Mouse (Mus musculus) A20 (cell line): ENCODE measurements around the gene Slfn14.
"Not testable (repeated sequence)": the region's sequence is repeated elsewhere in the genome, so short reads cannot be mapped to it uniquely, and the experiment has no call there.

Experiments
- DNase-seq: peaks from one replicate; pipeline ENCODE4 v3.0.0-alpha.2; 2011; ENCODE audit warnings: low read depth, low spot score

The Slfn14 gene

GRCm38 (mm10) chr11:83286566-83286965, at the start of gene Slfn14:
Slfn14 (minus strand) TSS chr11:83286726.
- DNase-seq, result no peak

GRCm38 (mm10) chr11:83335826-83336225, 49.3 kb upstream of the Slfn14 start:
- no peak for DNase-seq

- DNase-seq, result peak; percentile 74
These were observed 40.9 kb upstream of the Slfn14 start for GRCm38 (mm10) chr11:83327427-83327826.

DNA sequence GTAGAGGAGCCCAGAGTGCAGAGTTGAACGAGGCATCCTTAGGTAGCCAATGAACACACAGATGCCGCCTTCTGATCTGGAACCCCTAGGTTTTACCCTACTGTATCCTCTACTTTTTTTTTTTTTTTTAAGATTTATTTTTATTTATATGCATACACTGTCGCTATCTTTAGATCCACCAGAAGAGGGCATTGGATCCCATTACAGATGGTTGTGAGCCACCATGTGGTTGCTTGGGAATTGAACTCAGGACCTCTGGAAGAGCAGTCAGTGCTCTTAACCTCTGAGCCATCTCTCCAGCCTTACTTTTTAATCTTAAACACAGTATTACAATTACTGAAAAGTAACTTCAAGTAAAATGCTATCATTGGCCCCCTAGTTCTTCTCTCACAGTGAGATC, 40.2 kb upstream of the Slfn14 start:
- not testable (repeated sequence) for DNase-seq

GRCm38 (mm10) chr11:83319048-83319447, 32.5 kb upstream of the Slfn14 start:
- DNase-seq, result no peak

GRCm38 (mm10) chr11:83312471-83312870, 25.9 kb upstream of the Slfn14 start:
- DNase-seq, result no peak

DNA sequence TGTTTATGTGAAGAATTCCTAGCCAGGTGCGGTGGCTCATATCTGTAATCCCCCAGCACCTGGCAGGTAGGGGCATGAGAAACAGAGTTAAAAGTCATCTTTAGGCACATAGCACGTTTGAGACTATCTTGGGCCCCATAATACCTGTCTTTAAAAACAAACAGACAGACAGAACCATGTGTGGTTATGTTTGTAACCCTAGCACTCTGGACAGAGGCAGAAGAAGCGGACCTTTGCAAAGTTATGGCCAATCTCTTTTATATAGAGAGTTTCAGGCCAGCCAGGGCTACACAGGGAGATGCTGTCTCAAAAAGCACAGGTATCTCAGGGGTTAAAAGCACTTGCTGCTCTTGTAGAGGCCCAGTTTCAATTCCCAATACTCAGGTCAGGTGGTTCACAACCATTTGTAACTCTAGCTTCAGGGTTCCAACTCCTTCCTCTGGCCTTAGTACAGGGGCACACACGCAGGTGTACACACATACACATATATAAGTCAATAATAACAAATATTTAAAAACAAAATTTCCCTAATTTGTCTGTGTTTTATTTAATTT, 20.3 kb upstream of the Slfn14 start:
- DNase-seq, result peak; percentile 57

- no peak for DNase-seq
These were observed 18.0 kb upstream of the Slfn14 start for GRCm38 (mm10) chr11:83304485-83304884.

GRCm38 (mm10) chr11:83303751-83304150, 17.2 kb upstream of the Slfn14 start:
- DNase-seq, result peak; percentile 40

GRCm38 (mm10) chr11:83302526-83303251, 16.2 kb upstream of the Slfn14 start, which contains the start of gene Pex12:
Pex12 (minus strand) TSS chr11:83302586.
- peak; percentile 97 for DNase-seq

DNA sequence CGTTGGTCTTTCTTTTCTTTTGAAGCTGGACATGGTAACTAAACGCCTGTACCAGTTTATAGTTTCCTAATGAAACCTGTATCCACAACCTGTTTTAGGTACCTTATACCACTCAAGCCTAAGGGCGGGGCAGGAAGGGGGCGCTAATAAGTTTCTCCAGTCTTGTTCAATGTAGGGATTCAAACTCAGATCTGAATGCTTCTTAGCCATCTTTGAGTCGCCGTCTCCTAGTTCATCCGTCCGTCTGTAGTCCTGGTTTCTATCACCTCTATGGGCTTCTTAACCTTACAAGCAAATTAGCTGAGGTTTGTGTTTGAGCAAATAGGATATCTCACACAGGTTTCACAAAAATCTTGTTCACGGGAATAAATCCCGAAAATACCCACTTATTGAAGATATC, 15.6 kb upstream of the Slfn14 start:
- DNase-seq, result no peak

DNA sequence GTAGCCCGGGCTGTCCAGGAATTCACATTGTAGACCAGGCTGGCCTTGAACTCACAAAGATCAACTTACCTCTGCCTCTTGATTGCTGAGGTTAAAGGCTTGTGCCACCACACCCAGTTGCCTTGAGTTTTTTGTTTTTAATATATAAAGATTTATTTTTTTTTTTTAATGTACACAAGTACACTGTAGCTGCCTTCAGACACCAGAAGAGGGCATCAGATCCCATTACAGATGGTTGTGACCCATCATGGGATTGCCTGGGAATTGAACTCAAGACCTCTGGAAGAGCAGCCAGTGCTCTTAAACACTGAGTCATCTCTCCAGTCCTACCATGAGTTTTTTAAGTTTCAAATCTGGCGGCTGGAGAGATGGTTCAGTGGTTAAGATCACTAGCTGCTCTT, 14.9 kb upstream of the Slfn14 start:
- no peak for DNase-seq

DNA sequence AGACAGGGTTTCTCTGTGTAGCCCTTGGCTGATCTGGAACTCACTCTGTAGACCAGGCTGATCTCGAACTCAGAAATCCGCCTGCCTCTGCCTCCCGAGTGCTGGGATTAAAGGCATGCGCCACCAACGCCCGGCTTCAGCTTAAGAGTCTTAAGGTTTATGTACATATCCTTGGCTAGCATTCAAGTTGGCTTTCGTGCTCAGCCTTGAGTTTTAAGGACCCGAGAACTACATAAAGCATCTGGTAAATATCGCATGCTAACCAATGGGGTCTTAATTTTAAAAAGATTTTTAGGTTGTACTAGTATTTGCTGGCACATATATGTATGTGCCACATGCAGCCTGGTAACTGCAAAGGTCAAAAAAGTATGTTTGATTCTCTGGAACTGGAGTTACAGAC, 13.2 kb upstream of the Slfn14 start:
- DNase-seq, result no peak

- peak; percentile 98 for DNase-seq
These were observed 12.0 kb upstream of the Slfn14 start, which contains the start of gene Ap2b1 for GRCm38 (mm10) chr11:83298225-83299195. Ap2b1 (plus strand) TSS chr11:83299024.

DNA sequence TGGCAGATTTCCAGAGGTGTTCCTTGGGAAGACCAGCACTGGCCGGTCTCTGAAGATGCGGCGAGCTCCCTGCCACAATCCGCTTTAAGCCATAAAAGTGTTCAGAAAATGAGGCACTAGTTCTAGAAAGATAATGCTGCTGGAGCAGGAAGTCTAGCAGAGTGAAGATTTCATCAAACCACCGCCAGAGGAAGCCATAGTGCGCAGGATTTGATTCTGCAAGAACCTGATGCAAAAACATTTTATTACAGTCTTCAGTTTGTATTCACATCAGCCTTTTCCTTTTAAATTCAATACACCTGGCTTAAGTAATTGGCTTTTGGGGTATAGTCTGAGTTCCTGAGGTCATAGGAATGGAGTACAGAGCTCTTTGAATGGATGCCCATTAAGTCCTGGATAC, 11.3 kb upstream of the Slfn14 start:
- no peak for DNase-seq

- DNase-seq, result no peak
These were observed 7.6 kb upstream of the Slfn14 start for GRCm38 (mm10) chr11:83294133-83294532.

DNA sequence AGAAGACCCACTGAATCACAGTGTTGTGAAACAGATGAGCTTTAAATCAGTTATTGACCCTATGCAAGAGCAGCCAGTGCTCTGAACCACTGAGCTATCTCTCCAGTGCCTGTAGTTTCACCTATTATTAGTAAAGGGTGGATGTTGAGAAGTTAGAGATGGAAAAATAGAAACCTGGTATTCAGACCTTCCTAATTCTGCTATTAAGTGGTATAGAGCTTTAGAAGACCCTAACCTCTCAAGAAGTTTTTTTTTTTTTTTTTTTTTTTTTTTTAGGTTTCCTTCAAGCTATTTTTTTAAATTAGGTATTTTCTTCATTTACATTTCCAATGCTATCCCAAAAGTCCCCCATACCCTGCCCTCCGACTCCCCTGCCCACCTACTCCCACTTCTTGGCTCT, 6.7 kb upstream of the Slfn14 start:
- DNase-seq, result peak; percentile 19

DNA sequence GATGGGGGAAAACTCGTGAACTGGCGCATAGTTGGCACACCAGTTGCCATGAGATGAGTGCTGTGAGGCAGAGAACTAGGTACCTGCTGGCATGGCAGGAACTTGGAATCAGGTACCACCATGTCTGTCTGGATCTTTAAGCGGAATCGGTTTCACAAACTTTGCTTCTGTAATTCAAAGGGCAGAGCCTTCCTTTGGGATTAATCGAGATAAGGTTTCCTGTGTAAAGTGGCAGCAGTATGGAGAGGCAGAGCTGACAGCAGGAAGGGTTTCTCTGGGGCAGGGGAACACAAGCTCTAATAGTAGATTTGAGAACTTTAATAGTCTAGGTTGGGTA, 5.7 kb upstream of the Slfn14 start:
- peak; percentile 65 for DNase-seq

GRCm38 (mm10) chr11:83291375-83292250, 5.1 kb upstream of the Slfn14 start:
- peak; percentile 97 for DNase-seq

DNA sequence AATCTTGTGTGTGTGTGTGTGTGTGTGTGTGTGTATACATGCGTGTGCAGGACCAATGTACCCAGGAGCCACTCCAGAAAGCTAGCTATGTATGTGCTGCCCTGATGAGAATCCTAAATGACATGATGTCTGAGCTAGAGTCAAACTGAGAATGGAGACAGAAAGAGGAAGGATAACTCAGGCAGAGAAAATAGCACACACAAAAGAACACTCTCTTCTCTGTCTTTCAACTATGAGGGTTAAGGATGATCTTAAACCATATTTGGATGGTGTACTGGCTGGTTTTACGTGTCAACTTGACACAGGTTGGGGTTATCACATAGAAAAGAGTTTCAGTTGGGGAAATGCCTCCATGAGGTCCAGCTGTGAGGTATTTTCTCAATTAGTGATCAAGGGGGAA, 3.1 kb upstream of the Slfn14 start:
- peak; percentile 85 for DNase-seq

DNA sequence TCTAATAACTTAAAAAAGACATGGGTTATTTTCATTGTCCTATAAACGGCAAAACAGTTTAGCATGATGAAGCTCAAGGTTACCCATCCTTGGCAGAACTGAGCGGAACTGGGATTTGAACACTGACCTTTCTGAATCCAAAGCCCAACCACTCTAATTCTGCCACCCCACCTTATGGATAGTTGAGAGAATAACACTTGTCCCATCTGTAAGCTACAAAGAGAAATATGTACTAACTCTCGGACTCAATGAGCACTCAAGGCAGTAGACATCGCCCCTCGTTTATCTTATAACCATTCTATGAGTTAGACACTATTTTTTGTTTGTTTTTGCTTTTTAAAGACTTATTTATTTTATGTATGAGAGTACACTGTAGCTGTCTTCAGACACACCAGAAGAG, 2.5 kb upstream of the Slfn14 start:
- peak; percentile 35 for DNase-seq
